Mouse (Mus musculus): ENCODE data around the gene Prcd. TPM values are rescaled to one million over a fixed set of nuclear protein-coding genes. Genes with fewer than 3 reads are reported as not detected.
"Not testable (repeated sequence)": the region's sequence is repeated elsewhere in the genome, so short reads cannot be mapped to it uniquely, and the experiment has no call there.

The Prcd gene
- total RNA-seq, 1 experiment, result 2.0 TPM

DNA sequence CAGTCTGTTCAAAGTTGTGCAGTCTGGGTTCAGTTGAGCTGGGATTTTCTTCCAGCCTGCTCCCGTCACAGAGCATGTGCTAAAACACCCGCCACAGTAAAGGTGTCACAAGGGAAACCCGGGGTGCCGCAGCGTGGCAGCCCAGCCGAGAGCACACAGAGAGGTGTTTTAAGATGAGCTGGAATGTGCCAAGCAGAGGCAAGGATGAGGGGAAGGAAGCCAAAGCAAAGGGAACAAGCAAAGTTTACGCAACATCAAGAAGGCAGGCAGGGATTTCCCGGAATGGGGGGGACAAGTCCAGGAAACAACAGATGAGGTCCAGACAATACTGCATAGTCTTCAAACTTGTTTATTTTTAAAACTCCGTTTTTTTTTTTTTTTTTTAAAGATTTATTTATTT is 13.2 kb downstream of the Prcd start:
- in situ Hi-C loops (cut with MboI; ENCODE audit: low sequenced_read_pairs in 2 of 2, unreplicated experiment in 2 of 2), result no loop called here
- Histone ChIP-seq H3K36me3 (ENCODE audit: control insufficient read depth, insufficient read depth, low read length, poor library complexity, severe bottlenecking) (no peaks in the 10 kb centered on the region), H3K4me3 (ENCODE audit: insufficient read depth in 1 of 2, low read depth in 1 of 2, low read length in 2 of 2, poor library complexity in 1 of 2, severe bottlenecking in 1 of 2) (no peak overlapping the region), H3K27ac (ENCODE audit: insufficient read depth, low read depth, low read length, poor library complexity, severe bottlenecking) (no peak overlapping the region), H3K9ac (ENCODE audit: insufficient read depth, low read depth, low read length, poor library complexity, severe bottlenecking) (no peak overlapping the region), H3K4me1 (ENCODE audit: control insufficient read depth in 2 of 2, insufficient read depth in 2 of 2, low read length in 2 of 2, poor library complexity in 1 of 2) (peaks cover 1 to 13% of the 10 kb centered on the region in 2 experiments; a peak in 3 of 4 replicates), H3K9me3 (ENCODE audit: control insufficient read depth, insufficient read depth, low read depth, low read length) (no peaks in the 10 kb centered on the region)
- no peak for DNase-seq (ENCODE audit: low read depth, low spot score)
- TF ChIP-seq ZC3H11A (IDR thresholded peaks at IDR 0.05; ENCODE audit: borderline replicate concordance, low read depth, low read length) (no peak), ZNF384 (IDR thresholded peaks at IDR 0.05; ENCODE audit: low read depth, low read length) (no peak), MAFK (IDR thresholded peaks at IDR 0.05; ENCODE audit: insufficient read depth, low read depth, low read length) (no peak), CHD2 (IDR thresholded peaks at IDR 0.05; ENCODE audit: low read depth, low read length) (no peak), HCFC1 (IDR thresholded peaks at IDR 0.05; ENCODE audit: borderline replicate concordance, insufficient read depth, low read length) (no peak)

DNA sequence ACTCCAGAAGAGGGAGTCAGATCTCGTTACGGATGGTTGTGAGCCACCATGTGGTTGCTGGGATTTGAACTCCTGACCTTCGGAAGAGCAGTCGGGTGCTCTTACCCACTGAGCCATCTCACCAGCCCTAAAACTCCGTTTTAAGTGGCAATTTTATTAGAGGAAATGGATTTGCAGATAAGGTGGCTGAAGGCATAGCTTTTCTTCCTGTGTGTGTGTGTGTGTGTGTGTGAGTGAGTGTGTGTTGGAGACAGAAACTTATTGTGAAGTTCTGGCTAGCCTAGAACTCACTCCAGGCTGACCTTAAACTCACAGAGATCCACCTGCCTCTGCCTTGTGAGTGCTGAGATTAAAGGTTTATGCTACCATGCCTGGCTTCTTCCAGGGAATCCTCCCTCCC is 13.7 kb downstream of the Prcd start:
- DNase-seq (ENCODE audit: low read depth, low spot score); H3K9ac ChIP-seq (ENCODE audit: insufficient read depth, low read depth, low read length, poor library complexity, severe bottlenecking); in situ Hi-C loops (cut with MboI; ENCODE audit: low sequenced_read_pairs in 2 of 2, unreplicated experiment in 2 of 2); H3K4me1 ChIP-seq (ENCODE audit: control insufficient read depth in 2 of 2, insufficient read depth in 2 of 2, low read length in 2 of 2, poor library complexity in 1 of 2); H3K27ac ChIP-seq (ENCODE audit: insufficient read depth, low read depth, low read length, poor library complexity, severe bottlenecking); H3K4me3 ChIP-seq (ENCODE audit: insufficient read depth in 1 of 2, low read depth in 1 of 2, low read length in 2 of 2, poor library complexity in 1 of 2, severe bottlenecking in 1 of 2); H3K36me3 ChIP-seq (ENCODE audit: control insufficient read depth, insufficient read depth, low read length, poor library complexity, severe bottlenecking); H3K9me3 ChIP-seq (ENCODE audit: control insufficient read depth, insufficient read depth, low read depth, low read length): not testable (repeated sequence)

DNA sequence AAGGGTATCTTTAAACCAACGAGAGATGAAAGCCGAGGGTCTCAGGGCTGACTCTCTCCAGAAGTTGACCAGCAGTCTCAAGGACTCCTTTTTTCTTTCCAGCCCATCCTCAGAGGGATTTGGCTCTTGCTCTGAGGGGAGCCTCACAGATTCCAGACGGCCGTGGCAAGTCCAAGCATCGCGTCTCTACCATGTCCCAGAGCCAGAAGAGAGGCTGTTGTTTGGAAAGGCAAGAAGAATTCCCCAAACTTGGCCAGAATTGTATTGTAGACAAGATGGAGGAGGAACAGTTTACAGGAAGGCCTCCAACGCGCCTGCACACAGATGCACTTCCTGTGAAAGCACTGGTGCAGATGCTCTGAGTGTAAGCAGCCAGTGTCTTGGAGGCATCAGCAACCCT is 14.6 kb downstream of the Prcd start:
- in situ Hi-C loops (cut with MboI; ENCODE audit: low sequenced_read_pairs in 2 of 2, unreplicated experiment in 2 of 2), result no loop called here
- H3K4me3 ChIP-seq (ENCODE audit: insufficient read depth in 1 of 2, low read depth in 1 of 2, low read length in 2 of 2, poor library complexity in 1 of 2, severe bottlenecking in 1 of 2), result no peak overlapping the region
- no peaks in the 10 kb centered on the region for H3K9me3 ChIP-seq (ENCODE audit: control insufficient read depth, insufficient read depth, low read depth, low read length)
- no peak overlapping the region for H3K9ac ChIP-seq (ENCODE audit: insufficient read depth, low read depth, low read length, poor library complexity, severe bottlenecking)
- peaks cover 1 to 6% of the 10 kb centered on the region in 2 experiments; a peak in 2 of 4 replicates for H3K4me1 ChIP-seq (ENCODE audit: control insufficient read depth in 2 of 2, insufficient read depth in 2 of 2, low read length in 2 of 2, poor library complexity in 1 of 2)
- H3K27ac ChIP-seq (ENCODE audit: insufficient read depth, low read depth, low read length, poor library complexity, severe bottlenecking), result no peak overlapping the region
- H3K36me3 ChIP-seq (ENCODE audit: control insufficient read depth, insufficient read depth, low read length, poor library complexity, severe bottlenecking), result peaks cover 12% of the 10 kb centered on the region
- no peak for TF ChIP-seq MAFK (IDR thresholded peaks at IDR 0.05; ENCODE audit: insufficient read depth, low read depth, low read length)
- no peak for TF ChIP-seq ZNF384 (IDR thresholded peaks at IDR 0.05; ENCODE audit: low read depth, low read length)
- TF ChIP-seq HCFC1 (IDR thresholded peaks at IDR 0.05; ENCODE audit: borderline replicate concordance, insufficient read depth, low read length), result no peak
- no peak for TF ChIP-seq CHD2 (IDR thresholded peaks at IDR 0.05; ENCODE audit: low read depth, low read length)
- no peak for TF ChIP-seq ZC3H11A (IDR thresholded peaks at IDR 0.05; ENCODE audit: borderline replicate concordance, low read depth, low read length)
- DNase-seq (ENCODE audit: low read depth, low spot score), result no peak

- Histone ChIP-seq H3K9ac (ENCODE audit: insufficient read depth, low read depth, low read length, poor library complexity, severe bottlenecking) (no peak overlapping the region), H3K4me1 (ENCODE audit: control insufficient read depth in 2 of 2, insufficient read depth in 2 of 2, low read length in 2 of 2, poor library complexity in 1 of 2) (peaks cover 1 to 10% of the 10 kb centered on the region in 2 experiments; a peak in 2 of 4 replicates), H3K4me3 (ENCODE audit: insufficient read depth in 1 of 2, low read depth in 1 of 2, low read length in 2 of 2, poor library complexity in 1 of 2, severe bottlenecking in 1 of 2) (no peak overlapping the region), H3K9me3 (ENCODE audit: control insufficient read depth, insufficient read depth, low read depth, low read length) (no peaks in the 10 kb centered on the region), H3K36me3 (ENCODE audit: control insufficient read depth, insufficient read depth, low read length, poor library complexity, severe bottlenecking) (peaks cover 16% of the 10 kb centered on the region), H3K27ac (ENCODE audit: insufficient read depth, low read depth, low read length, poor library complexity, severe bottlenecking) (no peak overlapping the region)
- no peak for TF ChIP-seq ZNF384 (IDR thresholded peaks at IDR 0.05; ENCODE audit: low read depth, low read length)
- no peak for TF ChIP-seq ZC3H11A (IDR thresholded peaks at IDR 0.05; ENCODE audit: borderline replicate concordance, low read depth, low read length)
- TF ChIP-seq CHD2 (IDR thresholded peaks at IDR 0.05; ENCODE audit: low read depth, low read length), result no peak
- in situ Hi-C loops (cut with MboI; ENCODE audit: low sequenced_read_pairs in 2 of 2, unreplicated experiment in 2 of 2), result no loop called here
- no peak for DNase-seq (ENCODE audit: low read depth, low spot score)
Measured at GRCm38 (mm10) chr11:116668381-116668825, 15.1 kb downstream of the Prcd start.

GRCm38 (mm10) chr11:116668839-116669238 is 15.5 kb downstream of the Prcd start:
- Histone ChIP-seq H3K9me3 (ENCODE audit: control insufficient read depth, insufficient read depth, low read depth, low read length) (no peaks in the 10 kb centered on the region), H3K4me1 (ENCODE audit: control insufficient read depth in 2 of 2, insufficient read depth in 2 of 2, low read length in 2 of 2, poor library complexity in 1 of 2) (peaks cover 1 to 13% of the 10 kb centered on the region in 2 experiments; a peak in 2 of 4 replicates), H3K27ac (ENCODE audit: insufficient read depth, low read depth, low read length, poor library complexity, severe bottlenecking) (no peak overlapping the region), H3K4me3 (ENCODE audit: insufficient read depth in 1 of 2, low read depth in 1 of 2, low read length in 2 of 2, poor library complexity in 1 of 2, severe bottlenecking in 1 of 2) (no peak overlapping the region), H3K9ac (ENCODE audit: insufficient read depth, low read depth, low read length, poor library complexity, severe bottlenecking) (no peak overlapping the region), H3K36me3 (ENCODE audit: control insufficient read depth, insufficient read depth, low read length, poor library complexity, severe bottlenecking) (peaks cover 20% of the 10 kb centered on the region)
- no peak for DNase-seq (ENCODE audit: low read depth, low spot score)
- TF ChIP-seq HCFC1 (IDR thresholded peaks at IDR 0.05; ENCODE audit: borderline replicate concordance, insufficient read depth, low read length) (no peak), ZNF384 (IDR thresholded peaks at IDR 0.05; ENCODE audit: low read depth, low read length) (no peak), MAFK (IDR thresholded peaks at IDR 0.05; ENCODE audit: insufficient read depth, low read depth, low read length) (no peak), CHD2 (IDR thresholded peaks at IDR 0.05; ENCODE audit: low read depth, low read length) (no peak), ZC3H11A (IDR thresholded peaks at IDR 0.05; ENCODE audit: borderline replicate concordance, low read depth, low read length) (no peak)
- in situ Hi-C loops (cut with MboI; ENCODE audit: low sequenced_read_pairs in 2 of 2, unreplicated experiment in 2 of 2), result no loop called here
